Mouse (Mus musculus): ENCODE measurements at regions not wholly inside any gene's neighbourhood (a gene's known extent, or its start where the extent isn't known, plus 50 kb on each side); places are given as distances from the start of the nearest gene placed in this dataset.
A peak's percentile ranks its signal among the peaks of the same experiment; 100 is the strongest.

DNA sequence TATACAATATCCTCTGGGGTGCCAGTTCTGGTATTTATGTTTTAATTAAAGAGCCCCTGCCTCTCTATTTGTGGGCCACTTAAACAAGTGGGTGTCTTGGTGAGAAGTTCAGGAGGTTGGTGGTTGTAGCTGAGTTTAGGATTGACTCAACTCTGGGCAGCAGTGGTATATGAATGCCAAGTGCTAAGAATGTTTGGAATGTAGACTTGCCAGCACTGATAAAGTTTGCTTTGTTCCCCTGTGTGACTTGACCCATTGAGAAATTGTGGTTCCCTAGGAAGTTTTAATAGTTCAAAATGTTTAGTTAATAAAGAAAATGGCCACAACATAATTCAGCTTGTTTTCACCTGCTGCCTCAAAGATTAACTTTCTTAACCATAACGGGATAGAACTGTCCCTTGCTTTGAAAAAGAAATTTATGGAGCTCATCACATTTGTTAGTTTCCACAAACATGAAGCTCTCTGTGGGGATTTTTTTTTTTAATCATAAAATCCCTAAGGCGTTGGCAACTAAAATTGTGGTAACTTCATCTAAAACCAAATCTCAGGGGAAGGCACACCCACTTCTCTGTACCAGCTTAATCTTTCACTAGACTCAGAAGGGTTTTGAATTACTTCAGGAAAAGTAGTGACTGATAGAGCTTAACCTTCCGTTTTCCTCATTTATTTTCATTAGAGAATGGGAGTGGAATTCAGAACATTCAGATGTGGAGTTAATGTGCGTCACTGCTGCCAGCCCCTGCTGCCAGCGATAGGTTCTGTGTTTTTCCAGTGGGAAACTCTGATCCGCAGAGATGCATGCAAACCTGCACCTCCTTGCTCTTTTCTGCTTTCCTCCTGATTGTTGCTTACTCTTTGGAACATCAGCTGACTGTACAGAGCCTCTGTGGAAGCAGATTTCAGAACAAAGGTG lies 126.4 kb downstream of the Ogfrl1 start:
- Histone ChIP-seq H3K4me3 (ENCODE audit: control insufficient read depth, low read depth, low read length) (no peak overlapping the region), H3K4me1 (ENCODE audit: control insufficient read depth, insufficient read depth, low read length) (no peaks in the 10 kb centered on the region), H3K27ac (ENCODE audit: control insufficient read depth, insufficient read depth, low read depth, low read length) (no peak overlapping the region), H3K36me3 (ENCODE audit: control insufficient read depth, insufficient read depth, low read length) (no peaks in the 10 kb centered on the region), H3K27me3 (ENCODE audit: control insufficient read depth, insufficient read depth, low read length) (no peaks in the 10 kb centered on the region)
- TF ChIP-seq POLR2A (IDR thresholded peaks at IDR 0.05; ENCODE audit: control insufficient read depth, low read depth, low read length): no peak
- no peak for TF ChIP-seq CTCF (IDR thresholded peaks at IDR 0.05; ENCODE audit: control insufficient read depth, insufficient read depth, insufficient replicate concordance, low read depth, low read length)

DNA sequence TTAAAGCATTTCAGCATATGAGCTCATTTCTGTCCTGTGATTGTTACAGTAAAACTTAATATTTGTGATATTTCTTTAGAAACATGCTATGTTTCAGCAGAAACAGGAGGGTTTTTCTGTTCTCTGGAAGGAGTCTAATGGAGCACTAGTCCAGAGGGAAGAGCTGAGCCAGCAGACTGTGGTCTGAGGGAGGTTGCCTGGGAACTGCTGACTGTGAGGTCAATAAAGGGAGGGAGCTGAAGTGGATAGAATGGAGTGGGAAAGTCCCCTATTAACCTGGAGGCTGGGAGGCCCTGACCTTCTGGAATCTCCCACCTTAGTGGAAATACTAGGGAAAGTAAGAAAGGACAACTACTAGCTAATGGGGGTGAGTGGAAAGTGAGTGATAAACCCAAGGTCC lies 129.5 kb downstream of the Ogfrl1 start:
- TF ChIP-seq CTCF (IDR thresholded peaks at IDR 0.05; ENCODE audit: control insufficient read depth, insufficient read depth, insufficient replicate concordance, low read depth, low read length): no peak
- TF ChIP-seq POLR2A (IDR thresholded peaks at IDR 0.05; ENCODE audit: control insufficient read depth, low read depth, low read length): no peak
- Histone ChIP-seq H3K27me3 (ENCODE audit: control insufficient read depth, insufficient read depth, low read length) (no peaks in the 10 kb centered on the region), H3K4me1 (ENCODE audit: control insufficient read depth, insufficient read depth, low read length) (no peaks in the 10 kb centered on the region), H3K36me3 (ENCODE audit: control insufficient read depth, insufficient read depth, low read length) (no peaks in the 10 kb centered on the region), H3K27ac (ENCODE audit: control insufficient read depth, insufficient read depth, low read depth, low read length) (0 out of 2 replicates have a peak overlapping the region, but pooled peaks have one; percentile 53), H3K4me3 (ENCODE audit: control insufficient read depth, low read depth, low read length) (peak overlapping the region; percentile 44; the same call in 1 of the 2 replicates)

DNA sequence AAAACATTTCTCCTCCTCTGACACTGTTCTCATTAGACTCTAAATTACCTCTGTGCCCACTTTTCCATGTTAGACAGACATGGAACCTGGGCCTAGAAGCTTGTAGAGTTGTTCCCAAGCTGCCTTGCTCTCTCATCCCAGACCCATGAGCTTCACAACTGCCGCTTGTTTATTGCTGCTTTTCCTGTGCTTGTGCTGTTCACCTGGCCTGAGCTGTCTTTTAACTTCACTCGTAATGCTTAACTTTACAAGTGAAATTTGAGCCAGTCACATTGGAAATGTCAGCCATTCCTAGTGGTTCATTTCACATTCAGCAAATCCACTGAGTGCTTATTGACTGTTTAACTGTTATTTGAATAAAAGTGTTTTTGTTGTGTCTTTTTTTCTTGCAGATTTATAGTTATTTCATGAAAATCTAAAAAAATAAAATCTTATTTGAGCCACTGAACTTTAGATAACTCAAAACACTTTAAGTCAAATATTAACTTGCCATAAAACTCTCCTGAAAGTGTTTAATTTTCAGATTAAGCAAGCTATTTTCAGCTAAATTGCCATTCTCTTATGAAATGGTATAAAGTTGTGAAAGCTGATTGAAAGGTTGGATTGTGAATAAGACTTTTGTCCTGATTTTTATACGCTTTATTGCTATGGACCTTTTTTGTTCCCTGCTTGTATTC lies 131.9 kb downstream of the Ogfrl1 start:
- no peaks in the 10 kb centered on the region for H3K36me3 ChIP-seq (ENCODE audit: control insufficient read depth, insufficient read depth, low read length)
- no peak overlapping the region for H3K27ac ChIP-seq (ENCODE audit: control insufficient read depth, insufficient read depth, low read depth, low read length)
- H3K27me3 ChIP-seq (ENCODE audit: control insufficient read depth, insufficient read depth, low read length): no peaks in the 10 kb centered on the region
- no peak overlapping the region for H3K4me3 ChIP-seq (ENCODE audit: control insufficient read depth, low read depth, low read length)
- TF ChIP-seq POLR2A (IDR thresholded peaks at IDR 0.05; ENCODE audit: control insufficient read depth, low read depth, low read length) (no peak), CTCF (IDR thresholded peaks at IDR 0.05; ENCODE audit: control insufficient read depth, insufficient read depth, insufficient replicate concordance, low read depth, low read length) (no peak)
- H3K4me1 ChIP-seq (ENCODE audit: control insufficient read depth, insufficient read depth, low read length): no peaks in the 10 kb centered on the region

DNA sequence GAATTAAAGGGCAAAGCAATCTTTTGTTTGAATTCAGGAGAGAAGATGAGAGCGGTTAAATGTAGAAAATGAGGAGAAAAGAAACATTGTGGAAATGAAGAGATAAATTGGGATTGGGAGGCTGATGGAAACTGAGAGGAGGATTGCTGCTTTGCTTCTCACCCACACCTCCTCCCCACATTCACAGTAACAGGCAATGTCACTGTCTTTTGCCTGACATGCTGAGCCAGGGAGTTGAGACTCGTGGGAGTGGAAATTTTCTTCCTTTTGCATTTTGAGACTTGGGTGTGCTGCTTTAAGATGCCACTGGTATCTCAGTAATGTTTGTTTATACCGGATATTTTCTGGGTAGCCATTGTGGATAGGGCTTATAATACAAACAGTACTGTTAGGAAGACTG lies 133.3 kb downstream of the Ogfrl1 start:
- H3K36me3 ChIP-seq (ENCODE audit: control insufficient read depth, insufficient read depth, low read length): no peaks in the 10 kb centered on the region
- no peak for TF ChIP-seq POLR2A (IDR thresholded peaks at IDR 0.05; ENCODE audit: control insufficient read depth, low read depth, low read length)
- TF ChIP-seq CTCF (IDR thresholded peaks at IDR 0.05; ENCODE audit: control insufficient read depth, insufficient read depth, insufficient replicate concordance, low read depth, low read length): no peak
- H3K27ac ChIP-seq (ENCODE audit: control insufficient read depth, insufficient read depth, low read depth, low read length): no peak overlapping the region
- no peak overlapping the region for H3K4me3 ChIP-seq (ENCODE audit: control insufficient read depth, low read depth, low read length)
- H3K4me1 ChIP-seq (ENCODE audit: control insufficient read depth, insufficient read depth, low read length): no peaks in the 10 kb centered on the region
- no peaks in the 10 kb centered on the region for H3K27me3 ChIP-seq (ENCODE audit: control insufficient read depth, insufficient read depth, low read length)

DNA sequence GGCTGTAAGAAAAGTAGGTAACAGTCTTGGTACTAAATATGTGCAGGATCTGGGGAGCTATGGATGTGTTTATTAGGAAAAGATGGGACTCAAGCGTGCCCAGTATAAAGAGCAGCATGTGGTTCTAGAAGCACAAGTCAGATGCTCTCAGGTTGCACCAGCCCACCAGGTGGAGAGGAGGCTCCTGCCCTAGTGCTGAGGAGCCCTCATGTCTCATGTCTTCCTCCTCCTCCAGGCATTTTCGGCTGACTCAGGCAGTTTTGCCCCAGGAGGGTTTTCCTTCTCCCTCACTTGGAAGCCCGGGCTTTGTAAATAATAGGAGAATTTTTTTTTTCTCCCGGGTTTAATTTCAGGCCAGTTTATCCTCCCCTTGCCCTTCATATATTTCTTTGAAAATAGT lies 133.8 kb downstream of the Ogfrl1 start:
- TF ChIP-seq POLR2A (IDR thresholded peaks at IDR 0.05; ENCODE audit: control insufficient read depth, low read depth, low read length) (no peak), CTCF (IDR thresholded peaks at IDR 0.05; ENCODE audit: control insufficient read depth, insufficient read depth, insufficient replicate concordance, low read depth, low read length) (no peak)
- Histone ChIP-seq H3K36me3 (ENCODE audit: control insufficient read depth, insufficient read depth, low read length) (no peaks in the 10 kb centered on the region), H3K27me3 (ENCODE audit: control insufficient read depth, insufficient read depth, low read length) (no peaks in the 10 kb centered on the region), H3K4me1 (ENCODE audit: control insufficient read depth, insufficient read depth, low read length) (no peaks in the 10 kb centered on the region), H3K27ac (ENCODE audit: control insufficient read depth, insufficient read depth, low read depth, low read length) (no peak overlapping the region), H3K4me3 (ENCODE audit: control insufficient read depth, low read depth, low read length) (no peak overlapping the region)

DNA sequence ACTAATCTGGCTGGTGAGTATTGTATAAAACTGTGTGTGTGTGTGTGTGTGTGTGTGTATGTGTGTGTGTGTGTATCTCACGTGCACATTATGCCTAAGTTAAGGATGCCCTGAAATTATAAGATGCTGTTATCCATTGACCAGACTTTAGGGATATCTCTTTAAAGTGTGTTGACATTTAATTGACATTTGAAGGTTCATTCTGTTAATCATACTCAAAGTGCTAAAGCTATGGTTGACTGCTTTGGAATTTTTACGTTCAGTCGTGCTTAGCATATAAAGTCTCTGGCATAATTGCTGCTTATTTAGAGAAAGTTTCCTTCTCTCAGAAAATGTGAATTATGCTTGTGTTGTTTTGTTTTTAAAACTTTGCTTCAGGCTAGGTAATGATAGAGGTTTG lies 135.9 kb downstream of the Ogfrl1 start:
- Histone ChIP-seq H3K4me1 (ENCODE audit: control insufficient read depth, insufficient read depth, low read length) (peaks cover 3% of the 10 kb centered on the region; the same call in 1 of the 2 replicates), H3K27me3 (ENCODE audit: control insufficient read depth, insufficient read depth, low read length) (no peaks in the 10 kb centered on the region), H3K4me3 (ENCODE audit: control insufficient read depth, low read depth, low read length) (no peak overlapping the region), H3K36me3 (ENCODE audit: control insufficient read depth, insufficient read depth, low read length) (no peaks in the 10 kb centered on the region), H3K27ac (ENCODE audit: control insufficient read depth, insufficient read depth, low read depth, low read length) (no peak overlapping the region)
- TF ChIP-seq POLR2A (IDR thresholded peaks at IDR 0.05; ENCODE audit: control insufficient read depth, low read depth, low read length) (no peak), CTCF (IDR thresholded peaks at IDR 0.05; ENCODE audit: control insufficient read depth, insufficient read depth, insufficient replicate concordance, low read depth, low read length) (no peak)

DNA sequence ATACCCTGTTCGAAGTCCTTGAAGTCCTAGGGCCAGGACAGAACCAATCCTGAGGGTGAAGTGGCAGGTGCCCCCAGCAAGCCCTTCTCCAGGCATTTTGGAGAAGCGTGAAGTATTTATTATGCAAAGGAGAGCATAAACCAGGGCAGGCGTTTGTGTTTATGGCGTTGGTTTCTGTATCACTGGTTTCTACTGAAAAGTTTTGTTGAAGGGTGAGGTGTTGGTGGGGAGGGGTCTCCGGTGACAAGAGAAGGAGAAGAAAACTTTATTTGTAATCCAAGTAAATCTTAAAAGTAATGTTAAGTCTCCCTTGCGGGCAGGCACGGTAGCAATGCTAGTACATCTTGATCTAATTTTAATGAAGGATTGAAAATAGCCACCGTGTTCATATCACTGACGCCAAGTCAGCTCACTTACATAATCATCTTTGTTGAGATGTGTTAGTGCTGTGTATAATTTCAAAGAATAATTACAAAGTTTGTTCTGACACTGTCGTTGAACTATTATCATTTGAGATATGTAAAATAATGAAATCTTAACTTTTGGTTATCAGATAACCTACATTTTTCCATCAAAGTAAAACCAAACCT lies 140.2 kb downstream of the Ogfrl1 start:
- H3K27me3 ChIP-seq (ENCODE audit: control insufficient read depth, insufficient read depth, low read length): no peaks in the 10 kb centered on the region
- H3K4me1 ChIP-seq (ENCODE audit: control insufficient read depth, insufficient read depth, low read length): peaks cover 5% of the 10 kb centered on the region
- no peaks in the 10 kb centered on the region for H3K36me3 ChIP-seq (ENCODE audit: control insufficient read depth, insufficient read depth, low read length)
- no peak for TF ChIP-seq CTCF (IDR thresholded peaks at IDR 0.05; ENCODE audit: control insufficient read depth, insufficient read depth, insufficient replicate concordance, low read depth, low read length)
- TF ChIP-seq POLR2A (IDR thresholded peaks at IDR 0.05; ENCODE audit: control insufficient read depth, low read depth, low read length): no peak
- H3K4me3 ChIP-seq (ENCODE audit: control insufficient read depth, low read depth, low read length): peak overlapping the region; percentile 87
- peak overlapping the region; percentile 1 for H3K27ac ChIP-seq (ENCODE audit: control insufficient read depth, insufficient read depth, low read depth, low read length)

All from testis, adult 2 months (tissue).